Mouse (Mus musculus): ENCODE results near the gene Dph2. TPM values are rescaled to one million over a fixed set of nuclear protein-coding genes. Genes with fewer than 3 reads are reported as not detected.
A peak's percentile ranks its signal among the peaks of the same experiment; 100 is the strongest.

Gene Dph2
- total and polyA plus RNA-seq, 2 experiments from 2014 or later: 16.7 to 22.3 TPM

GRCm38 (mm10) chr4:117850871-117851270, 41.0 kb downstream of the Dph2 start:
- H3K4me1 ChIP-seq (ENCODE audit: insufficient read depth): no peaks in the 10 kb centered on the region
- no peaks in the 10 kb centered on the region for H3K36me3 ChIP-seq (ENCODE audit: insufficient read depth)
- no peak overlapping the region for H3K4me3 ChIP-seq (ENCODE audit: low read depth, low read length)
- no peak overlapping the region for H3K27ac ChIP-seq (ENCODE audit: low read depth, low read length)
- H3K4me2 ChIP-seq (ENCODE audit: low read depth): no peak overlapping the region
- WGBS: 81% methylated on average over 7 of the region's 7 CpGs
- DNase-seq (no peak), ATAC-seq (no peak)
- no peak for TF ChIP-seq CTCF (IDR thresholded peaks at IDR 0.05; ENCODE audit: low read depth)
- no peaks in the 10 kb centered on the region for H3K27me3 ChIP-seq (ENCODE audit: insufficient read depth, low read length)
- H3K9ac ChIP-seq: no peak overlapping the region
- H3K9me3 ChIP-seq (ENCODE audit: low read length): no peaks in the 10 kb centered on the region

GRCm38 (mm10) chr4:117850176-117850575, 41.7 kb downstream of the Dph2 start:
- no peak for ATAC-seq
- WGBS: 72% methylated on average over 7 of the region's 7 CpGs
- H3K4me2 ChIP-seq (ENCODE audit: low read depth): no peak overlapping the region
- no peak for TF ChIP-seq CTCF (IDR thresholded peaks at IDR 0.05; ENCODE audit: low read depth)
- H3K9ac ChIP-seq: no peak overlapping the region
- no peaks in the 10 kb centered on the region for H3K9me3 ChIP-seq (ENCODE audit: low read length)
- no peaks in the 10 kb centered on the region for H3K27me3 ChIP-seq (ENCODE audit: insufficient read depth, low read length)
- H3K4me3 ChIP-seq (ENCODE audit: low read depth, low read length): no peak overlapping the region
- H3K27ac ChIP-seq (ENCODE audit: low read depth, low read length): no peak overlapping the region
- DNase-seq: no peak
- H3K36me3 ChIP-seq (ENCODE audit: insufficient read depth): no peaks in the 10 kb centered on the region
- no peaks in the 10 kb centered on the region for H3K4me1 ChIP-seq (ENCODE audit: insufficient read depth)

- 30% methylated on average over 5 of the region's 5 CpGs for WGBS
- H3K9me3 ChIP-seq (ENCODE audit: low read length): no peaks in the 10 kb centered on the region
- no peak overlapping the region for H3K9ac ChIP-seq
- no peaks in the 10 kb centered on the region for H3K27me3 ChIP-seq (ENCODE audit: insufficient read depth, low read length)
- DNase-seq (no peak), ATAC-seq (peak; percentile 58)
- no peaks in the 10 kb centered on the region for H3K4me1 ChIP-seq (ENCODE audit: insufficient read depth)
- no peak for TF ChIP-seq CTCF (IDR thresholded peaks at IDR 0.05; ENCODE audit: low read depth)
- no peak overlapping the region for H3K4me3 ChIP-seq (ENCODE audit: low read depth, low read length)
- H3K36me3 ChIP-seq (ENCODE audit: insufficient read depth): no peaks in the 10 kb centered on the region
- H3K4me2 ChIP-seq (ENCODE audit: low read depth): no peak overlapping the region
- no peak overlapping the region for H3K27ac ChIP-seq (ENCODE audit: low read depth, low read length)
Observed at GRCm38 (mm10) chr4:117849506-117849905, 42.3 kb downstream of the Dph2 start.

GRCm38 (mm10) chr4:117849063-117849462, 42.8 kb downstream of the Dph2 start:
- no peaks in the 10 kb centered on the region for H3K36me3 ChIP-seq (ENCODE audit: insufficient read depth)
- ATAC-seq (peak; percentile 14; the same call in 1 of the 2 replicates), DNase-seq (no peak)
- H3K4me2 ChIP-seq (ENCODE audit: low read depth): no peak overlapping the region
- no peak overlapping the region for H3K27ac ChIP-seq (ENCODE audit: low read depth, low read length)
- H3K27me3 ChIP-seq (ENCODE audit: insufficient read depth, low read length): no peaks in the 10 kb centered on the region
- no peak for TF ChIP-seq CTCF (IDR thresholded peaks at IDR 0.05; ENCODE audit: low read depth)
- no peak overlapping the region for H3K4me3 ChIP-seq (ENCODE audit: low read depth, low read length)
- no peaks in the 10 kb centered on the region for H3K9me3 ChIP-seq (ENCODE audit: low read length)
- H3K9ac ChIP-seq: no peak overlapping the region
- no peaks in the 10 kb centered on the region for H3K4me1 ChIP-seq (ENCODE audit: insufficient read depth)
- WGBS: 52% methylated on average over 17 of the region's 17 CpGs

GRCm38 (mm10) chr4:117847011-117847410, 44.8 kb downstream of the Dph2 start:
- Histone ChIP-seq H3K4me2 (ENCODE audit: low read depth) (no peak overlapping the region), H3K27ac (ENCODE audit: low read depth, low read length) (no peak overlapping the region), H3K9me3 (ENCODE audit: low read length) (no peaks in the 10 kb centered on the region), H3K4me1 (ENCODE audit: insufficient read depth) (no peaks in the 10 kb centered on the region), H3K36me3 (ENCODE audit: insufficient read depth) (no peaks in the 10 kb centered on the region), H3K4me3 (ENCODE audit: low read depth, low read length) (no peak overlapping the region), H3K9ac (no peak overlapping the region), H3K27me3 (ENCODE audit: insufficient read depth, low read length) (no peaks in the 10 kb centered on the region)
- ATAC-seq (peak; percentile 77), DNase-seq (peak; percentile 52)
- WGBS: 17% methylated on average over 2 of the region's 2 CpGs
- no peak for TF ChIP-seq CTCF (IDR thresholded peaks at IDR 0.05; ENCODE audit: low read depth)

GRCm38 (mm10) chr4:117846261-117846660, 45.6 kb downstream of the Dph2 start:
- no peak for DNase-seq
- H3K9me3 ChIP-seq (ENCODE audit: low read length): no peaks in the 10 kb centered on the region

GRCm38 (mm10) chr4:117845316-117845715, 46.5 kb downstream of the Dph2 start:
- no peak overlapping the region for H3K4me2 ChIP-seq (ENCODE audit: low read depth)
- no peak for TF ChIP-seq CTCF (IDR thresholded peaks at IDR 0.05; ENCODE audit: low read depth)
- no peak overlapping the region for H3K27ac ChIP-seq (ENCODE audit: low read depth, low read length)
- no peaks in the 10 kb centered on the region for H3K27me3 ChIP-seq (ENCODE audit: insufficient read depth, low read length)
- no peaks in the 10 kb centered on the region for H3K4me1 ChIP-seq (ENCODE audit: insufficient read depth)
- ATAC-seq: no peak
- no peak overlapping the region for H3K4me3 ChIP-seq (ENCODE audit: low read depth, low read length)
- H3K9ac ChIP-seq: no peak overlapping the region
- no peaks in the 10 kb centered on the region for H3K9me3 ChIP-seq (ENCODE audit: low read length)
- H3K36me3 ChIP-seq (ENCODE audit: insufficient read depth): no peaks in the 10 kb centered on the region
- 81% methylated on average over 11 of the region's 11 CpGs for WGBS
- DNase-seq: no peak

More at GRCm38 (mm10) chr4:117846261-117846660, 45.6 kb downstream of the Dph2 start:
- Histone ChIP-seq H3K4me1 (ENCODE audit: insufficient read depth) (no peaks in the 10 kb centered on the region), H3K4me2 (ENCODE audit: low read depth) (no peak overlapping the region), H3K27me3 (ENCODE audit: insufficient read depth, low read length) (no peaks in the 10 kb centered on the region), H3K4me3 (ENCODE audit: low read depth, low read length) (no peak overlapping the region), H3K9ac (no peak overlapping the region), H3K27ac (ENCODE audit: low read depth, low read length) (no peak overlapping the region), H3K36me3 (ENCODE audit: insufficient read depth) (no peaks in the 10 kb centered on the region)
- no peak for TF ChIP-seq CTCF (IDR thresholded peaks at IDR 0.05; ENCODE audit: low read depth)
- no peak for ATAC-seq
- 95% methylated on average over 4 of the region's 4 CpGs for WGBS

GRCm38 (mm10) chr4:117844467-117844866, 47.4 kb downstream of the Dph2 start:
- no peaks in the 10 kb centered on the region for H3K4me1 ChIP-seq (ENCODE audit: insufficient read depth)
- TF ChIP-seq CTCF (IDR thresholded peaks at IDR 0.05; ENCODE audit: low read depth): no peak
- WGBS: 91% methylated on average over 5 of the region's 5 CpGs

More at GRCm38 (mm10) chr4:117844467-117844866, 47.4 kb downstream of the Dph2 start:
- H3K36me3 ChIP-seq (ENCODE audit: insufficient read depth): no peaks in the 10 kb centered on the region
- H3K4me3 ChIP-seq (ENCODE audit: low read depth, low read length): no peak overlapping the region
- H3K4me2 ChIP-seq (ENCODE audit: low read depth): no peak overlapping the region
- no peak for DNase-seq
- H3K9ac ChIP-seq: no peak overlapping the region
- H3K27ac ChIP-seq (ENCODE audit: low read depth, low read length): no peak overlapping the region
- H3K9me3 ChIP-seq (ENCODE audit: low read length): no peaks in the 10 kb centered on the region
- H3K27me3 ChIP-seq (ENCODE audit: insufficient read depth, low read length): no peaks in the 10 kb centered on the region
- ATAC-seq: no peak

All from forebrain, postnatal 0 days (tissue).